Mouse (Mus musculus): ENCODE results near the gene Fbxo39. TPM values are rescaled to one million over a fixed set of nuclear protein-coding genes. Genes with fewer than 3 reads are reported as not detected.

Fbxo39 gene
- total and polyA plus RNA-seq, 2 experiments from 2014 or later = not detected

DNA sequence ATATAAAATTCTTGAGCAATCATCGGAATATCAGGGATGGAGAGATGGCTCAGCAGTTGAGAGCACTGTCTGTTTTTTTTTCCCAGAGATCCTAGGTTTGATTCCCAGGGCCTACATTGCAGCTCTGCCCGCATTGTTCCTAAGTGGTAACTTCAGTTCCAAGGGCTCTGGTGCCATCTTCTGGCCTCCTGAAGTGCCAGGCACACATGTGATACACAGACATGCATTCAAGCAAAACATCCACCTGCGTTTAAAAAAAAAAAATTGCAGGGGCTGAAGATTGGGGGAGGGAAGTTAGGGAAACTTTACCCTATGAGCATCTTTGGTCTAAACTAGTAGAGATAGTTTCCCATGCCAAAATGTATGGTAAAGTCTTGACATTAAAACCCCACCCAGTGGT lies 10.2 kb downstream of the Fbxo39 start:
- WGBS = 68% methylated on average over 3 of the region's 3 CpGs
- no peak overlapping the region for H3K9ac ChIP-seq (replicated peaks; ENCODE audit: low read depth, low read length)
- no peak overlapping the region for H3K27ac ChIP-seq (ENCODE audit: low read depth)
- H3K4me2 ChIP-seq (ENCODE audit: low read depth, low read length) = no peak overlapping the region
- no peaks in the 10 kb centered on the region for H3K36me3 ChIP-seq (replicated peaks; ENCODE audit: control insufficient read depth, insufficient read depth, low read length)
- TF ChIP-seq EP300 (IDR thresholded peaks at IDR 0.05; ENCODE audit: low read depth) (no peak), CTCF (IDR thresholded peaks at IDR 0.05; ENCODE audit: low read depth) (peak; percentile 43)
- H3K4me1 ChIP-seq (ENCODE audit: control insufficient read depth, insufficient read depth) = no peaks in the 10 kb centered on the region
- ATAC-seq (ENCODE audit: insufficient read depth, low read depth) (no peak), DNase-seq (ENCODE audit: low spot score) (no peak)
- no peak overlapping the region for H3K4me3 ChIP-seq (ENCODE audit: low read depth, low read length)
- no peaks in the 10 kb centered on the region for H3K27me3 ChIP-seq (ENCODE audit: control insufficient read depth, insufficient read depth, low read length)
- H3K9me3 ChIP-seq (replicated peaks; ENCODE audit: control insufficient read depth, low read length) = no peaks in the 10 kb centered on the region

DNA sequence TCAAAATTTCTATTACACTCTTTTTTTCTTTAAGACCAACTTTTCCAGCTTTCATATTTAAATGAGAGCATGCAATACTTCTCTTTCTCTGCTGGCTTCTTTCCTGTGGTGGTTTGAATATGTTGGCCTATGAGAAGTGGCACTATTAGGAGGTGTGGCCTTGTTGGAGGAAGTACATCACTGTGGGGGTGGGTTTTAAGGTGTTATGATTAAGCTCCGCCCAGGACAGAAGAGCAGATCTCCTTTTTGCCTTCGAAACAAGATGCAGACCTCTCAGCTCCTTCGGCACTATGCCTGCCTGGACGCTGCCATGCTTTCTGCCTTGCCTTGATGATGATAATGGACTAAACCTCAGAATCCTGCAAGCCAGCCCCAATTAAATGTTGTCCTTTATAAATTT lies 11.5 kb downstream of the Fbxo39 start:
- DNase-seq (ENCODE audit: low spot score) = no peak
- no peaks in the 10 kb centered on the region for H3K36me3 ChIP-seq (replicated peaks; ENCODE audit: control insufficient read depth, insufficient read depth, low read length)
- H3K27ac ChIP-seq (ENCODE audit: low read depth) = no peak overlapping the region
- TF ChIP-seq EP300 (IDR thresholded peaks at IDR 0.05; ENCODE audit: low read depth) = no peak
- no peak for TF ChIP-seq CTCF (IDR thresholded peaks at IDR 0.05; ENCODE audit: low read depth)
- no peak for ATAC-seq (ENCODE audit: insufficient read depth, low read depth)
- no peaks in the 10 kb centered on the region for H3K27me3 ChIP-seq (ENCODE audit: control insufficient read depth, insufficient read depth, low read length)
- no peaks in the 10 kb centered on the region for H3K4me1 ChIP-seq (ENCODE audit: control insufficient read depth, insufficient read depth)
- no peak overlapping the region for H3K9ac ChIP-seq (replicated peaks; ENCODE audit: low read depth, low read length)
- no peaks in the 10 kb centered on the region for H3K9me3 ChIP-seq (replicated peaks; ENCODE audit: control insufficient read depth, low read length)
- WGBS = 74% methylated on average over 4 of the region's 4 CpGs
- no peak overlapping the region for H3K4me2 ChIP-seq (ENCODE audit: low read depth, low read length)
- H3K4me3 ChIP-seq (ENCODE audit: low read depth, low read length) = no peak overlapping the region

DNA sequence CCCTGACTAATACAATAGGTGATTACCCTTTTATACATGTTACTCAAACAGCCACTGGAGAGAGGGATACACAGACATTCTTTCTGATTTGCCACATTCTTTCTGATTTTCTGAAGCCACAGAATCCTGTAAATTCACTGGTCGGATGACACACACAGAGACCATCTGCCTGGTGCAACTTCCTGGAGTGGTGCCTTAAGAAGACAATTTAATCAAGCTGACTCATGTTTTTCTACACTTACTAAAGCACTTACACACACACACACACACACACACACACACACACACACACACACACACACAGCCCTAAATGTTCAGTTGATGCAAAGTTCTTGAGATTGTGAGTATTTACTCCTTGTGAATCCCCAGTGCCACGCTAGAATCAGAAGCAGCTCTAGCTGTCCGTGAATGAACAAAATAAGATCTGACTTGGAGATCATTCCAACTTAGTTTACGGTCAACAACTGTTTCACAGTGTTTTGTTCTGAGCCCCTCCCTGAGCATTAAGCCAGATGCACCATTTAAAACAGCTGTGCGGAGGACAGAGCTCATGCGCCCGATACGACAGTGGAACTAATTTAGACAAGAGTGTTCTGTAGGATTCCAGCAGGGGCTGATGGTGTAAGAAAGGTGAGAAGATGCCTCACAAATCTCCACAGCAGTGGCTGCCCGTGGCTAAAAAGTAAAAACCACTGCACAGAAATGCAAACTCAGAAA lies 18.9 kb downstream of the Fbxo39 start:
- TF ChIP-seq CTCF (IDR thresholded peaks at IDR 0.05; ENCODE audit: low read depth) = no peak
- TF ChIP-seq EP300 (IDR thresholded peaks at IDR 0.05; ENCODE audit: low read depth) = no peak
- H3K9ac ChIP-seq (replicated peaks; ENCODE audit: low read depth, low read length) = no peak overlapping the region
- no peak for DNase-seq (ENCODE audit: low spot score)
- no peak for ATAC-seq (ENCODE audit: insufficient read depth, low read depth)
- WGBS = 79% methylated on average over 9 of the region's 9 CpGs
- no peaks in the 10 kb centered on the region for H3K9me3 ChIP-seq (replicated peaks; ENCODE audit: control insufficient read depth, low read length)
- no peak overlapping the region for H3K4me3 ChIP-seq (ENCODE audit: low read depth, low read length)
- no peak overlapping the region for H3K4me2 ChIP-seq (ENCODE audit: low read depth, low read length)
- H3K27me3 ChIP-seq (ENCODE audit: control insufficient read depth, insufficient read depth, low read length) = no peaks in the 10 kb centered on the region
- H3K36me3 ChIP-seq (replicated peaks; ENCODE audit: control insufficient read depth, insufficient read depth, low read length) = no peaks in the 10 kb centered on the region
- 0 out of 2 replicates have a peak, but pooled peaks cover 3% of the 10 kb centered on the region for H3K4me1 ChIP-seq (ENCODE audit: control insufficient read depth, insufficient read depth)
- H3K27ac ChIP-seq (ENCODE audit: low read depth) = no peak overlapping the region

- H3K27ac ChIP-seq (ENCODE audit: low read depth) = no peak overlapping the region
- H3K4me2 ChIP-seq (ENCODE audit: low read depth, low read length) = no peak overlapping the region
- DNase-seq (ENCODE audit: low spot score) = no peak
- H3K27me3 ChIP-seq (ENCODE audit: control insufficient read depth, insufficient read depth, low read length) = no peaks in the 10 kb centered on the region
- no peak for ATAC-seq (ENCODE audit: insufficient read depth, low read depth)
- TF ChIP-seq CTCF (IDR thresholded peaks at IDR 0.05; ENCODE audit: low read depth) (no peak), EP300 (IDR thresholded peaks at IDR 0.05; ENCODE audit: low read depth) (no peak)
- no peaks in the 10 kb centered on the region for H3K36me3 ChIP-seq (replicated peaks; ENCODE audit: control insufficient read depth, insufficient read depth, low read length)
- WGBS = 73% methylated on average over 4 of the region's 4 CpGs
- no peaks in the 10 kb centered on the region for H3K9me3 ChIP-seq (replicated peaks; ENCODE audit: control insufficient read depth, low read length)
- H3K4me3 ChIP-seq (ENCODE audit: low read depth, low read length) = no peak overlapping the region
- H3K9ac ChIP-seq (replicated peaks; ENCODE audit: low read depth, low read length) = no peak overlapping the region
- 0 out of 2 replicates have a peak, but pooled peaks cover 3% of the 10 kb centered on the region for H3K4me1 ChIP-seq (ENCODE audit: control insufficient read depth, insufficient read depth)
These were observed 20.4 kb downstream of the Fbxo39 start for GRCm38 (mm10) chr11:72334653-72335052.

DNA sequence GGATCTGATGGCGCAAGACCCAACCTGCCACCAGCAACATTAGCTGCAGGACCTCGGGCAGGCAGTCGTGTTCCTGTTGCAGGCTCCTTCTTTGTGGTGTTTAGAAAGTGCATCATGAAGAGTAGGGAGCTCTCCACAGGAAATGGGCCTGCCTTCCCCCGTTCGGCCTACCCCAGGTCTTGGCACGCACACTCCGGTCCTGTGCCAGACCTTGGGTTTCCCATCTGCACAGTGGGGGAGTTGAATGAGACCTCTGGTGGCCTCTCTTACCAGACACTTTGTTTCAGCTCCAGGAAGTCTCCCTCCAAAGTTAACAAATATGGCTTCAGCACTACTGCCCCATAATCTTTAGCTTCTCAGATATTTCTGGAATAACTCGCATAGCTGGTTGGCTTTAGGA lies 22.5 kb downstream of the Fbxo39 start:
- H3K36me3 ChIP-seq (replicated peaks; ENCODE audit: control insufficient read depth, insufficient read depth, low read length) = no peaks in the 10 kb centered on the region
- TF ChIP-seq CTCF (IDR thresholded peaks at IDR 0.05; ENCODE audit: low read depth) (no peak), EP300 (IDR thresholded peaks at IDR 0.05; ENCODE audit: low read depth) (no peak)
- H3K4me1 ChIP-seq (ENCODE audit: control insufficient read depth, insufficient read depth) = 0 out of 2 replicates have a peak, but pooled peaks cover 3% of the 10 kb centered on the region
- no peaks in the 10 kb centered on the region for H3K9me3 ChIP-seq (replicated peaks; ENCODE audit: control insufficient read depth, low read length)
- 62% methylated on average over 8 of the region's 8 CpGs for WGBS
- H3K27ac ChIP-seq (ENCODE audit: low read depth) = no peak overlapping the region
- no peak overlapping the region for H3K4me3 ChIP-seq (ENCODE audit: low read depth, low read length)
- no peak for ATAC-seq (ENCODE audit: insufficient read depth, low read depth)
- no peak overlapping the region for H3K9ac ChIP-seq (replicated peaks; ENCODE audit: low read depth, low read length)
- DNase-seq (ENCODE audit: low spot score) = no peak
- no peak overlapping the region for H3K4me2 ChIP-seq (ENCODE audit: low read depth, low read length)
- no peaks in the 10 kb centered on the region for H3K27me3 ChIP-seq (ENCODE audit: control insufficient read depth, insufficient read depth, low read length)

- H3K4me2 ChIP-seq (ENCODE audit: low read depth, low read length) = no peak overlapping the region
- no peak overlapping the region for H3K4me3 ChIP-seq (ENCODE audit: low read depth, low read length)
- ATAC-seq (ENCODE audit: insufficient read depth, low read depth) (no peak), DNase-seq (ENCODE audit: low spot score) (no peak)
- 62% methylated on average over 5 of the region's 5 CpGs for WGBS
- no peak overlapping the region for H3K27ac ChIP-seq (ENCODE audit: low read depth)
- no peaks in the 10 kb centered on the region for H3K36me3 ChIP-seq (replicated peaks; ENCODE audit: control insufficient read depth, insufficient read depth, low read length)
- TF ChIP-seq CTCF (IDR thresholded peaks at IDR 0.05; ENCODE audit: low read depth) (no peak), EP300 (IDR thresholded peaks at IDR 0.05; ENCODE audit: low read depth) (no peak)
- H3K9me3 ChIP-seq (replicated peaks; ENCODE audit: control insufficient read depth, low read length) = no peaks in the 10 kb centered on the region
- no peak overlapping the region for H3K9ac ChIP-seq (replicated peaks; ENCODE audit: low read depth, low read length)
- no peaks in the 10 kb centered on the region for H3K27me3 ChIP-seq (ENCODE audit: control insufficient read depth, insufficient read depth, low read length)
- 0 out of 2 replicates have a peak, but pooled peaks cover 3% of the 10 kb centered on the region for H3K4me1 ChIP-seq (ENCODE audit: control insufficient read depth, insufficient read depth)
These were observed 24.2 kb downstream of the Fbxo39 start for GRCm38 (mm10) chr11:72338437-72338871.
